Mouse (Mus musculus): ENCODE results near the gene Hoxb9. TPM values are rescaled to one million over a fixed set of nuclear protein-coding genes. Genes with fewer than 3 reads are reported as not detected.

Gene Hoxb9
- polyA plus RNA-seq (2016; fragmentation: Nextera tagmentation; extraction: Ambion mirVana) = 0.75 TPM in 1 of 2 replicates, not detected in the other

DNA sequence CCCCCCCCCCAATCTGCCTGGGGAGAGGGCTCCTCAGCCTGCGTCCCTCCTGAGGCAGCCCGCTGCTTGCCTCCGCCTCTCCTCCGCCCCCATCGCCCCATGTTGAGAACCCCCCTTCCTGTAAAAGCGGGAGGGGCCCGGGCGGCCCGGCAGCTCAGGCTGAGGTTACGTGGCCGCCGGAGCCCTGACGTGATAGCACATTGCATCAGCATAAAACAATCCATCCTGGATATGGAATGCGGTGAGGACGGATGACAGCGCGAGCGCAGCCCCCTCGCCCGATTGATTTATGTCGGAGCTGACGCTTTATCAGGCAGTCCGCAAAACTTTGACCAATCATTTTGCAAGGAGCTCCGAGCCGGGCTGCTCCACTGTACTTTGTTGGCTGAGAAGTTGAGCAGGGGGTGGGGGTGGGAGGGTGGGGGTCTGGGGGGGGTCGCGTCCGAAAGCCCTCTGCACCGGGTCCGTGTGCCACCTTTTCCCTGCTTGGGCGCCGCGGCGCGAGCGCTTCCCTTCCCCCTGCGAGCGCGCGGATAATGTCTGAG is at the start of gene Hoxb9:
Hoxb9 (plus strand) TSS at position 462 of the 545 bp plus-strand sequence.
- Histone ChIP-seq H3K27ac (no peak within 1 kb of the TSS), H3K36me3 (no peaks in the 10 kb centered on the region), H3K27me3 (ENCODE audit: insufficient read depth, poor library complexity, severe bottlenecking) (peaks cover 100% of the 10 kb centered on the region), H3K4me3 (peak within 1 kb of the TSS; percentile 43), H3K9me3 (no peaks in the 10 kb centered on the region), H3K4me1 (peaks cover 18% of the 10 kb centered on the region)
- DNase-seq (ENCODE audit: low spot score) = no peak
- 0% methylated on average over 40 of the region's 40 CpGs for WGBS

- DNase-seq (ENCODE audit: low spot score) = no peak
These were observed 47.4 kb upstream of the Hoxb9 start for GRCm38 (mm10) chr11:96223813-96224212.

GRCm38 (mm10) chr11:96227676-96228075 is 43.6 kb upstream of the Hoxb9 start:
- H3K27ac ChIP-seq = no peak overlapping the region
- H3K4me1 ChIP-seq = no peaks in the 10 kb centered on the region
- H3K36me3 ChIP-seq = no peaks in the 10 kb centered on the region
- H3K9me3 ChIP-seq = no peaks in the 10 kb centered on the region
- DNase-seq (ENCODE audit: low spot score) = no peak
- peaks cover 29% of the 10 kb centered on the region for H3K27me3 ChIP-seq (ENCODE audit: insufficient read depth, poor library complexity, severe bottlenecking)
- H3K4me3 ChIP-seq = no peak overlapping the region
- WGBS = 71% methylated on average over 9 of the region's 9 CpGs

More at GRCm38 (mm10) chr11:96223813-96224212, 47.4 kb upstream of the Hoxb9 start:
- no peak overlapping the region for H3K27ac ChIP-seq
- peaks cover 12% of the 10 kb centered on the region; the same call in 1 of the 2 replicates for H3K27me3 ChIP-seq (ENCODE audit: insufficient read depth, poor library complexity, severe bottlenecking)
- H3K4me3 ChIP-seq = no peak overlapping the region
- 33% methylated on average over 2 of the region's 2 CpGs for WGBS
- H3K4me1 ChIP-seq = no peaks in the 10 kb centered on the region
- H3K36me3 ChIP-seq = no peaks in the 10 kb centered on the region
- no peaks in the 10 kb centered on the region for H3K9me3 ChIP-seq

- DNase-seq (ENCODE audit: low spot score) = no peak
- peaks cover 81% of the 10 kb centered on the region for H3K27me3 ChIP-seq (ENCODE audit: insufficient read depth, poor library complexity, severe bottlenecking)
These were observed 36.4 kb upstream of the Hoxb9 start for GRCm38 (mm10) chr11:96234906-96235305.

DNA sequence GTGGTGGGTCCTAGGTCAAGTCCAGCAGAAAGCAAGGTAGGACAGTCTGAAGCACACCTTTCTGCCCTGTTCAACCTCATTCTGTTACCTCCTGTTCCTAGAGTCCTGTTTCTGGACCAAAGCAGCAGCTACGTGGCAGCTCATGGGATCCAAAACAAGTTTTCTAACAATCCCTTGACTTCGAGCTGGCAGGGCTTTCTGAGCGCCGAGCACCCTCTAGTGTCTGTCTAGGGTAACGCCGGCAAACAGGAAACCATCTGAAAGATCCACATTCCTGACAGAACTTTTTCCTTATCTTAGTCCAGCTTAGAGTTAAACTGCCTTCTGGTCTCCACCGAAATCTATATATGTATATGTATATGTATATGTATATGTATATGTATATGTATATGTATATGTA is 31.0 kb upstream of the Hoxb9 start:
- peaks cover 64% of the 10 kb centered on the region for H3K27me3 ChIP-seq (ENCODE audit: insufficient read depth, poor library complexity, severe bottlenecking)
- H3K9me3 ChIP-seq = no peaks in the 10 kb centered on the region
- no peaks in the 10 kb centered on the region for H3K36me3 ChIP-seq
- no peaks in the 10 kb centered on the region for H3K4me1 ChIP-seq
- 4% methylated on average over 7 of the region's 7 CpGs for WGBS
- H3K27ac ChIP-seq = no peak overlapping the region
- H3K4me3 ChIP-seq = no peak overlapping the region
- no peak for DNase-seq (ENCODE audit: low spot score)

More at GRCm38 (mm10) chr11:96234906-96235305, 36.4 kb upstream of the Hoxb9 start:
- H3K27ac ChIP-seq = no peak overlapping the region
- H3K9me3 ChIP-seq = no peaks in the 10 kb centered on the region
- no peak overlapping the region for H3K4me3 ChIP-seq
- H3K36me3 ChIP-seq = no peaks in the 10 kb centered on the region
- H3K4me1 ChIP-seq = no peaks in the 10 kb centered on the region
- 3% methylated on average over 12 of the region's 12 CpGs for WGBS

DNA sequence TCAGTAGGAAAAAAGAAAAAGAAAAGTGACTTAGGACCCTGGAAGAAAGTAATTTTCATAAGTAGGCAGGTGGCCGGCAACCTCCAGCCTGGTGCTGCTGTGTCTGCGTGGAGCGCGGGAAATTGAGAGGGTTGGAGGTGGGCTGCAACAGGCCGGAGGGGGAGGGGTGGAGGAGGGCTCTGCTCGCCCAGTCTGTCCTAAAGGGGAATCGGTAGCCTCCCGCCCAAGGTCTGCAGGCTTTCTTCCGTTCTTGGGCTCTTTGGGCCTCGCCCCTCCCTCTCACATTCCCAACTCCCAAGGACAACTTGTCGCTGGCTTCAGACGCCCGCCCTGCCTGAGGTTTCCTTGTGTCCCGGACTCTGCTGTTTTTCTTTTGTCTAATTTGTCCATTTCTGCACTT is 20.4 kb upstream of the Hoxb9 start:
- Histone ChIP-seq H3K27ac (no peak overlapping the region), H3K36me3 (no peaks in the 10 kb centered on the region), H3K4me3 (peak overlapping the region; percentile 35; the same call in 1 of the 2 replicates), H3K27me3 (ENCODE audit: insufficient read depth, poor library complexity, severe bottlenecking) (peaks cover 98% of the 10 kb centered on the region), H3K9me3 (no peaks in the 10 kb centered on the region), H3K4me1 (peaks cover 16% of the 10 kb centered on the region)
- no peak for DNase-seq (ENCODE audit: low spot score)
- WGBS = under 1% methylated on average over 14 of the region's 14 CpGs

GRCm38 (mm10) chr11:96251480-96252031 is 19.7 kb upstream of the Hoxb9 start:
- Histone ChIP-seq H3K4me3 (peak overlapping the region; percentile 35), H3K9me3 (no peaks in the 10 kb centered on the region), H3K4me1 (peaks cover 16% of the 10 kb centered on the region), H3K36me3 (no peaks in the 10 kb centered on the region), H3K27ac (no peak overlapping the region), H3K27me3 (ENCODE audit: insufficient read depth, poor library complexity, severe bottlenecking) (peaks cover 98% of the 10 kb centered on the region)
- DNase-seq (ENCODE audit: low spot score) = no peak
- under 1% methylated on average over 46 of the region's 46 CpGs for WGBS

GRCm38 (mm10) chr11:96252541-96253120 is 18.6 kb upstream of the Hoxb9 start:
- no peak for DNase-seq (ENCODE audit: low spot score)
- Histone ChIP-seq H3K9me3 (no peaks in the 10 kb centered on the region), H3K27ac (no peak overlapping the region), H3K27me3 (ENCODE audit: insufficient read depth, poor library complexity, severe bottlenecking) (peaks cover 100% of the 10 kb centered on the region), H3K4me1 (peaks cover 16% of the 10 kb centered on the region), H3K4me3 (no peak overlapping the region), H3K36me3 (no peaks in the 10 kb centered on the region)
- 3% methylated on average over 12 of the region's 12 CpGs for WGBS

DNA sequence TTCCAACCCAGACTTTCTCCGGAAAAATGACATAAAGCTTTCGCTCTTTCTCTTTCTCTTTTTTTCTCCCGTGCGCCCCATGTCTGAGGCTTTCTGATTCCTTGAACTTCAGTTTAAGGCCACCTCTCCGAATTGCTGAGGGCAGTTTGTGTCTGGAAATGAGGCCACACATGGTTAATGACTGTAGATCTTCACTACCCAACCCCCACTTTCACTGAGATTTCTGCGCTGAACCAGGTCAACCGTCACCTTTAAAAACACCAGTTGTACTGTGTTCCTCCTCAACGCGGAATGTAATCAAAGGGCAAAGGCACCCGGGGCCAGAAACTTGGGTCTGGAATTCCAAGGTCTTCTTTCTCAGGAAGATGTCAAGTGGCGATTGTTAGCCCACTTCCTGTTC is 17.0 kb upstream of the Hoxb9 start:
- Histone ChIP-seq H3K4me3 (no peak overlapping the region), H3K27me3 (ENCODE audit: insufficient read depth, poor library complexity, severe bottlenecking) (peaks cover 100% of the 10 kb centered on the region), H3K4me1 (peaks cover 16% of the 10 kb centered on the region), H3K9me3 (no peaks in the 10 kb centered on the region), H3K27ac (no peak overlapping the region), H3K36me3 (no peaks in the 10 kb centered on the region)
- WGBS = 1% methylated on average over 11 of the region's 11 CpGs
- no peak for DNase-seq (ENCODE audit: low spot score)

DNA sequence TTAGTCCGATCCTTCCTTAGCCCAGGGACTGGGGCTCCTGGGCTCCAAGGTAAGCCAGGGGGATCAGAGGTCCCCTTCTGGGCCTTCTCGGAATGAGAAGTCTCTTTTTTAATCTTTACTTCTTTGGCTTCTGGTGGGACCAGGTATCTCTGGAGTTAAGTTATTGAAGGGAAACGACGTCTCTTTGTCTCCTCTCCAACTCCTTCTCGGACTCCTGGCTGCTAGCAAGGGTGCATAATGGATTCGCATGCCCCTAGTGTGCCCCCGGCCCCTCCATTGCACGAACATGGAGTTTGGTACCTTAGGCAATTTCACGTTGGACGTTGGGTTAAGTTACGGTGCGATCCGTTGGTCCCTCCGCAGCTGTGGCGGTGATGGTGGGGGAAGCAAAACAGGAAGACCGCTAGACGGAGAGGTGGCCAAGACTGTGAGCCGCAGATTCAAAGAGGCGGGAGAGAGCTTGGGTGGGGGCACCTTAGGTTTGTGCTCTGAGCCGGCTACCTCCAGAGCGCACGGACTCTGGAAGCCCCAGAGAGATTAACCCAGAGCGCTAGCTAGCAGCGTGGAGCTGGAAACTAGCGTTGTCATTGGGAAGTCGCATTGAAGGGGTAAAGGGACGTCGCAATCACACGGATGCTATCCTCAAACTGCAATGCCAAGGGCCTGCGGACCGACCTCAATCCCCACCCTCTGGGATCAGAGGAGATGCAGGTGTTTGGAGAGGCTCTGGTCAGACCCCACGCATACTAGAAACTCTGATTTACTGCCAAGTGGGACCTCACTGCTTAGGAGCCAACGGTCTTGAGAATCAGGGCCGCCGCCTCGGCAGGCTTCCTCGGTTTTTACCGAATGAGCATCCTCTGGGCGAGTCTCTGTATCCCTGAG is 15.9 kb upstream of the Hoxb9 start:
- peaks cover 100% of the 10 kb centered on the region for H3K27me3 ChIP-seq (ENCODE audit: insufficient read depth, poor library complexity, severe bottlenecking)
- H3K9me3 ChIP-seq = no peaks in the 10 kb centered on the region
- 2% methylated on average over 39 of the region's 39 CpGs for WGBS
- no peak overlapping the region for H3K27ac ChIP-seq
- no peak for DNase-seq (ENCODE audit: low spot score)
- H3K4me3 ChIP-seq = no peak overlapping the region
- H3K4me1 ChIP-seq = peaks cover 19% of the 10 kb centered on the region
- H3K36me3 ChIP-seq = no peaks in the 10 kb centered on the region

GRCm38 (mm10) chr11:96255996-96256445 is 15.2 kb upstream of the Hoxb9 start:
- Histone ChIP-seq H3K36me3 (no peaks in the 10 kb centered on the region), H3K27ac (no peak overlapping the region), H3K27me3 (ENCODE audit: insufficient read depth, poor library complexity, severe bottlenecking) (peaks cover 100% of the 10 kb centered on the region), H3K4me3 (no peak overlapping the region), H3K9me3 (no peaks in the 10 kb centered on the region), H3K4me1 (peaks cover 16% of the 10 kb centered on the region)
- WGBS = 2% methylated on average over 14 of the region's 14 CpGs
- no peak for DNase-seq (ENCODE audit: low spot score)

DNA sequence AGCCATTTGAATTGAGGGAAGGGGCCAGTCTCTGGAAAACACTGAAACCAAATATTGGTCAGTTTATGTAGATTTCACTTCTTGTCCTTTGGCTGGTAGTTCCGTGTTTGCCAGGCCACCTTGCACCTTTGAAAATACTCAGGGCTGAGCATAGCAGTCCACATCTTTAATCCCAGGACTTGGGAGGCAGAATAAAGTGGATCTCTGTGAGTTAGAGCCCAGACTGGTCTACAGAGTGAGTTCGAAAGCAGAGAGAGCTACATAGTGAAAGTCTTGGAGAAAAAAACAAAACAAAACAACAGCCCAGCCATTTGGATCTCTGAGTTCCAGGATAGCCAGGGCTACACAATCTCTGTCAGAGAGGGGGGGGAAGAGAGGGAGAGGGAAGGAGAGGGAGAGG is 14.1 kb upstream of the Hoxb9 start:
- Histone ChIP-seq H3K9me3 (no peaks in the 10 kb centered on the region), H3K27me3 (ENCODE audit: insufficient read depth, poor library complexity, severe bottlenecking) (peaks cover 100% of the 10 kb centered on the region), H3K4me3 (no peak overlapping the region), H3K4me1 (peaks cover 8% of the 10 kb centered on the region; the same call in 1 of the 2 replicates), H3K27ac (no peak overlapping the region), H3K36me3 (no peaks in the 10 kb centered on the region)
- 22% methylated on average over 2 of the region's 2 CpGs for WGBS
- no peak for DNase-seq (ENCODE audit: low spot score)

GRCm38 (mm10) chr11:96259038-96259437 is 12.2 kb upstream of the Hoxb9 start:
- Histone ChIP-seq H3K4me3 (no peak overlapping the region), H3K36me3 (no peaks in the 10 kb centered on the region), H3K9me3 (no peaks in the 10 kb centered on the region), H3K27ac (no peak overlapping the region), H3K4me1 (peaks cover 11% of the 10 kb centered on the region), H3K27me3 (ENCODE audit: insufficient read depth, poor library complexity, severe bottlenecking) (peaks cover 100% of the 10 kb centered on the region)
- 2% methylated on average over 2 of the region's 2 CpGs for WGBS
- no peak for DNase-seq (ENCODE audit: low spot score)

Data from heart, embryonic 10.5 days (tissue).